Mouse (Mus musculus): ENCODE data around the gene Rab40c. TPM values are rescaled to one million over a fixed set of nuclear protein-coding genes. Genes with fewer than 3 reads are reported as not detected.

The Rab40c gene
- total RNA-seq, 1 experiment from 2014 or later = 17.1 TPM

Other genes with a start within 250 kb of the Rab40c start
- not detected in 2 replicates for gene Gng13, start 202.6 kb downstream of the Rab40c start, total RNA-seq (2017)
- gene Chtf18, start 192.3 kb downstream of the Rab40c start, total RNA-seq (2017) = 11.9 and 12.8 TPM in 2 replicates
- gene Rpusd1, start 192.1 kb downstream of the Rab40c start, total RNA-seq (2017) = 1.8 and 4.6 TPM in 2 replicates
- not detected in 2 replicates for gene Mslnl, start 183.7 kb downstream of the Rab40c start, total RNA-seq (2017)
- gene Msln, start 165.3 kb downstream of the Rab40c start, total RNA-seq (2017) = not detected in 2 replicates
- 13.4 and 21.5 TPM in 2 replicates for gene Narfl, start 146.0 kb downstream of the Rab40c start, total RNA-seq (2017)
- 18.6 and 42.3 TPM in 2 replicates for gene Haghl, start 134.1 kb downstream of the Rab40c start, total RNA-seq (2017)
- 0.38 TPM in 1 of 2 replicates, not detected in the other for gene Ccdc78, start 133.1 kb downstream of the Rab40c start, total RNA-seq (2017)
- 21.1 and 33.3 TPM in 2 replicates for gene Fam173a, start 126.8 kb downstream of the Rab40c start, total RNA-seq (2017)
- gene AC134908.4, start 124.1 kb downstream of the Rab40c start, total RNA-seq (2017) = not detected in 2 replicates
- gene Metrn, start 122.6 kb downstream of the Rab40c start, total RNA-seq (2017) = 24.9 and 26.5 TPM in 2 replicates
- gene Fbxl16, start 110.6 kb downstream of the Rab40c start, total RNA-seq (2017) = 0.06 TPM in 1 of 2 replicates, not detected in the other
- 16.5 and 17.6 TPM in 2 replicates for gene Wdr24, start 96.1 kb downstream of the Rab40c start, total RNA-seq (2017)
- gene Jmjd8, start 90.9 kb downstream of the Rab40c start, total RNA-seq (2017) = 23.2 and 25.3 TPM in 2 replicates
- gene Stub1, start 86.3 kb downstream of the Rab40c start, total RNA-seq (2017) = 79.5 and 84.8 TPM in 2 replicates
- not detected in 2 replicates for gene Rhbdl1, start 82.4 kb downstream of the Rab40c start, total RNA-seq (2017)
- gene Gm20683, start 78.0 kb downstream of the Rab40c start, total RNA-seq (2017) = 1.4 TPM in 1 of 2 replicates, not detected in the other
- 24.6 and 27.1 TPM in 2 replicates for gene Rhot2, start 74.9 kb downstream of the Rab40c start, total RNA-seq (2017)
- gene Wdr90, start 58.2 kb downstream of the Rab40c start, total RNA-seq (2017) = 13.0 and 13.6 TPM in 2 replicates
- gene Mcrip2, start 51.0 kb downstream of the Rab40c start, total RNA-seq (2017) = 7.3 and 13.5 TPM in 2 replicates
- gene Mettl26, start 44.7 kb downstream of the Rab40c start, total RNA-seq (2017) = 20.1 and 35.2 TPM in 2 replicates
- gene Wfikkn1, start 38.9 kb downstream of the Rab40c start, total RNA-seq (2017) = 0.79 and 1.1 TPM in 2 replicates
- 33.8 and 47.5 TPM in 2 replicates for gene Pigq, start 25.2 kb upstream of the Rab40c start, total RNA-seq (2017)
- gene Nhlrc4, start 25.2 kb upstream of the Rab40c start, total RNA-seq (2017) = not detected in 2 replicates
- not detected in 2 replicates for gene A930017K11Rik, start 32.8 kb upstream of the Rab40c start, total RNA-seq (2017)
- gene Capn15, start 66.1 kb upstream of the Rab40c start, total RNA-seq (2017) = 3.3 and 8.1 TPM in 2 replicates
- gene Rab11fip3, start 149.8 kb upstream of the Rab40c start, total RNA-seq (2017) = 4.7 and 6.5 TPM in 2 replicates
- 23.8 and 27.2 TPM in 2 replicates for gene Decr2, start 170.6 kb upstream of the Rab40c start, total RNA-seq (2017)
- gene Nme4, start 175.9 kb upstream of the Rab40c start, total RNA-seq (2017) = 70.3 and 75.4 TPM in 2 replicates
- gene Tmem8, start 193.6 kb upstream of the Rab40c start, total RNA-seq (2017) = 10.3 and 13.2 TPM in 2 replicates
- 21.7 and 31.0 TPM in 2 replicates for gene Mrpl28, start 203.8 kb upstream of the Rab40c start, total RNA-seq (2017)
- 224 and 358 TPM in 2 replicates for gene Axin1, start 219.0 kb upstream of the Rab40c start, total RNA-seq (2017)